Mouse (Mus musculus): ENCODE results near the gene Adipor1.

Adipor1 gene

DNA sequence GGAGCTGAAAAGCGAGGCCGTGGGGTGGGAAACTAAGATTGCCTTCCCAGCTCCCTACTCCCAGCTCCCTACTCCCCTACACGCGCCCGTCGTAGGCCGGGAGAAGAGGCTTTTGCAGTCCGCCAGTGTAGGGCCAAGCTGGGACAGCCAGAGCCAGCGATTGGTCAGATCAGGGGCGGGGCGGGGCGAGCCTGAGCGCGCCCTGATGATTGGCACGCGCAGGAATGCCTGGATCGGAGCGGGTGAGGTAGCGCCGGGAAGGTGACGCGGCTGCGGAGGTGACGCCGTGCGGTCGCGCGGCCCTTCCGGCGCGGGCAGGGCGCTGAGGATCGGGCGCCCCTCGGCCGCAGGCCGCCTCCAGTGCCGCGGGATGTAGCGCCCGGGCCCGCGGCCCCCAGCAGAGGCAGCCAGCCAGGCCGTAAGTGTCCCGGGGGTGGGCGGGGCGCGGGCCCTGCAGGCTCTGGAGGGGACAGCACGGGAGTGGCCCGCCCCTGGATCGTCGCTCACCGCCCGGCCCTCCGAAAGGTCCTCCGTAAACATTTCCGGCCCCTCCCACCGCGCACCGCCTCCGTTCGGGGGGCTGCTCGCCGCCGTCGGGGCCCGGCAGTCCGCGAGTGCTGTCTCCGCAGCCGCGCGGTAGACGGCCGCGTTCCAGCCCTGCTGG, at the start of gene Adipor1:
Adipor1 (plus strand) TSS at position 211 of the 664 bp plus-strand sequence.
- peak; percentile 98 to 99 for DNase-seq (ENCODE audit: low spot score in 2 of 2)

DNA sequence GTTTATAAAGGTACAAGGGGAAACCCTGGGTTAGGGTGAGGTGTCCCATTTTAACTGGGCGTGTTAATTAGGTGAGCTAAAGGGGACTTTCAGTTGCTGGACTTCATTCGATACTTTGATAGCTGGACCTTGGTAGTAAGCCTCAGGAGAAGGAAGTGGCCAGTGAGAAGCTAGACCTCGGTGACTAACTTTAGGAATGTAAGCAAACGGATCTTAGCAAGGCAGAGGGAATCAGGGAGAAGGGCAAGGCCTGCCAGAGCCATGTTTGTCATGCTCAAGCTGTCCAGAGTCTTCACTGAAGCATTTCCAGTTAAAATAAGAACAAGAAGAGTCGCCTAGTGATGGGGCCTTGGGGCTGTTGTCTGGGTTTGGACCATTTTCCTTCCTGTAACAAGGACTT, 49.7 kb upstream of the Adipor1 start:
- DNase-seq (ENCODE audit: low spot score in 2 of 2) = no peak

DNA sequence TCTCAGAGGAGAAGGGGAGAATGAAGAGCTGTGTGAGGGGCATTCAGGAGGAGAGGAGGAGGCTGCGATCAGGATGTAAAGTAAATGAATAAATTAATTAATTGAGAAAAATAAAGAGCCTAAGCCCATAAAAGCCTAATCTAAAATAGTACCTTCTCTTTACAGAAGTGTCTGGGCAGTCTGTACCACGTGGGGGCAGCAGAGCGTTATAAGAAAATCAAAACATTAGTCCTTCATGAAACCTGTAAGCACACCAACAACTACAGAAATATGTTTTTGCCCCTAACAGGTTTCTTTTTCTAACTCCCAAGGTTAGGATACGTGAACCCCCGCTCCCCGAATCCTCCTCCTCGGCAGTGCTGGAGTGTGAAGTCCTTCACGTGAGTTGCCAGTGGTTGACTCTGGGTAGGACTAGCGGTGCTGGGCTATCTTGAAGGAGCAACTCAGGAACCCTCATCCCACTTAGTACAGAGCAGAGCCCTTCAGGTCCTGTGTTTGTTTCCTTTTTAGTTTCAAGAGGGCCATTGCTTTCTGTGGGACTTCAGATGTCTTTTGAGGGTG, 46.3 kb upstream of the Adipor1 start:
- peak; percentile 53 to 74 for DNase-seq (ENCODE audit: low spot score in 2 of 2)

GRCm38 (mm10) chr1:134374124-134374523, 41.1 kb upstream of the Adipor1 start:
- DNase-seq (ENCODE audit: low spot score in 2 of 2) = no peak

- no peak for DNase-seq (ENCODE audit: low spot score in 2 of 2)
Measured at GRCm38 (mm10) chr1:134381051-134381450, 34.1 kb upstream of the Adipor1 start.

- DNase-seq (ENCODE audit: low spot score in 2 of 2) = peak; percentile 35 to 41
Measured at GRCm38 (mm10) chr1:134381795-134382625, 33.2 kb upstream of the Adipor1 start.

- DNase-seq (ENCODE audit: low spot score in 2 of 2) = no peak
Measured at GRCm38 (mm10) chr1:134384581-134384980, 30.6 kb upstream of the Adipor1 start.

- DNase-seq (ENCODE audit: low spot score in 2 of 2) = no peak
Measured at GRCm38 (mm10) chr1:134385176-134385575, 30.0 kb upstream of the Adipor1 start.

DNA sequence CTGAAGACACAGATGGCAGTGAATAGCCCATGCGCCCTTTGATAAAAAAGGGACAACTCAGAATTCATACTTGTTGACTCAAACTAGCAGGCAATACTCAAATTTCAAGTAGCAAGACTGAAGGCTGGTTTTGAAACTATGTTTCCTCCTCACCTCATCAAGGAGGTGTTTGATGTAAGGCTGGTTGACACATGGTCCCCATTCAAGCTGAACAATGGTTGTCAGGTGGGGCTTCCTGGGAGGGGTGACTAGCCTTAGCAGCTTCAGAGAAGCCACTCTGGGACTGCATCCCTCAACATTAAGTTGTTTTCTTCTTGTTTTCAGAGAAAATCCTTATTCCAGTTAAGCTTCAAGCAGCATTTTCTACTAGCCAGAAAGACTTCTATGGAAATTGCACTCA, 29.5 kb upstream of the Adipor1 start, which contains the start of gene 4933406M09Rik:
4933406M09Rik (plus strand) TSS at position 275 of the 400 bp plus-strand sequence.
- no peak for DNase-seq (ENCODE audit: low spot score in 2 of 2)

GRCm38 (mm10) chr1:134393827-134394226, 21.4 kb upstream of the Adipor1 start:
- no peak for DNase-seq (ENCODE audit: low spot score in 2 of 2)

DNA sequence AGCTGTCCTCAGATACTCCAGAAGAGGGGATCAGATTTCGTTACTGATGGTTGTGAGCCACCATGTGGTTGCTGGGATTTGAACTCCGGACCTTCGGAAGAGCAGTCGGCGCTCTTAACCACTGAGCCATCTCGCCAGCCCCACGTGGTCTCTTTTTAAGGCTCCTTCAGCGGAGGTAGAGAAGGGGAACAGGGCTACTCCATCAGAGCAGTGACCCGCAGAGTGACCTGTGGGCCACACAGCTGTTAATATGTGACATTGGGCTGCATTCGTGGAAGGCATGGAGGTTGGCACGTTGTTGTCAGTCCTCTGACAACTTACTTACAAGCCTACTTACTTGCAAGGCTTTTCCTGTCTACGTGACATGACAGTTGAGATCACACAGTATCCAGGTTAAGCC, 17.0 kb upstream of the Adipor1 start:
- no peak for DNase-seq (ENCODE audit: low spot score in 2 of 2)

- DNase-seq (ENCODE audit: low spot score in 2 of 2) = no peak
Measured at GRCm38 (mm10) chr1:134399735-134400134, 15.4 kb upstream of the Adipor1 start.

- peak; percentile 63 to 65 for DNase-seq (ENCODE audit: low spot score in 2 of 2)
Measured at GRCm38 (mm10) chr1:134405509-134406413, 9.4 kb upstream of the Adipor1 start, which contains the start of gene Cyb5r1. Cyb5r1 (plus strand) TSS chr1:134405559.

- no peak for DNase-seq (ENCODE audit: low spot score in 2 of 2)
Measured at GRCm38 (mm10) chr1:134406414-134406771, 8.8 kb upstream of the Adipor1 start.

DNA sequence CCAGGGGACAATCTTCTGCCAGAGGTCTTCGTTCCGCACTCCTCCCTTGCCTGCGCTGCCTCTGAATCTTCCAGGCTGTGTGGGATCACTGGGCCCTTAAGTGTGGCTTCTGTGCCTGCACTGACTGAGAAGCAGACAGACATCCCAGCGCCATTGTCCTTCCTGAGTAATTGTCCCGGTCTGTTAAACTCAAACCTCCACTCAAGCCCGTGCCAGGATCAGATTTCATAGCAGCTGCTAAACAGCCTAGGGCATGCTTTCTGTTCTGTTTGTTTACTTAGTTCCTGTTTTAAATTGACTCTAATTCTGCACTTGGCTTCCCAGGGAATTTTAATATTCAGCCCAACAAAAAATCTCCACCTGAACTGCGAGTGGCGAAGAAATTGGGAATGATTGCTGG, 7.1 kb upstream of the Adipor1 start:
- no peak for DNase-seq (ENCODE audit: low spot score in 2 of 2)

DNA sequence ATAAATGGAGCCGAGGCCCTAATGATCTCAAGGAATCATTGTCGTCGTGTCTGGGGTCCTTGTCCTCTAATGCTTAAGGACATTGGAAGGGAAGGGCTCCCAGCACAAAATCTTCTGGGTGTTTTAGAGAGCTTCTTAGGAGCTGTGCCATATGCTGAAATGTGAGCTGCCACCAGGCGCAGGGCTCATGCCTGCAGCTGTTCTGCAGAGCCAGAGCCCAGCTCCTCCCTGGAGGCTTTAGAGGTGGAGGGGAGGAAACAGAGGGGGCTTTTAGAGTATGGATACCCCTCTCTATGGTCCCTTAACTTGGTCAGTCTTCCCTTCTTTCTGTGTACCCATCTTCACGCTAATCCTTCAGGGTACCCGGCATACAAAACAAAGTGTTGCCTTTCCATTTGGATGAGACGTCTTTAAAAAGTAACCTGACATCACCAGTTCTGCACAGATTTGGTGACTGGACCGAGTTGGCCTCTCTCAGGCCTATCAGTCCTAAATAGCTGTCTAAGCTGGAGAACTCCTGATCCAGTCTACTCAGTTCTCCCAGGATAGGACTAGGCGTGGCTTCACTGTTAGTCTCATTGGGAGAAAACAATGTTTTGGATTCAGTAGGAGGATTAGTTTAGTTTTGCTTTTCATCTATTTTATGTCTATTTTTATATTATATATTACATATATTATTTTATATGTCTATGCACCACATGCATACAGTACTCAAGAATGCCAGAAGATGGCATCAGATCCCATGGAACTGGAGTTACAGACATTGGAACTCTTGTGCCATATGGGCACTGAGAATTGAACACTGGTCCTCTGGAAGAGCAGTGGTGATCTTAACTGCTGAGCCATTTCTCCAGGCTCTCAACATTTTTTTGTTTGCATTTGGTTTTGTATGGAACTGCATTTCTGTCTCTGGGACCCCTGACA, 3.2 kb upstream of the Adipor1 start:
- no peak for DNase-seq (ENCODE audit: low spot score in 2 of 2)

- DNase-seq (ENCODE audit: low spot score in 2 of 2) = no peak
Measured at GRCm38 (mm10) chr1:134414038-134414437, 1.1 kb upstream of the Adipor1 start.

- DNase-seq (ENCODE audit: low spot score in 2 of 2) = no peak
Measured at GRCm38 (mm10) chr1:134414501-134415167, 544 bp upstream of the Adipor1 start.

GRCm38 (mm10) chr1:134418414-134418975, 3.3 kb downstream of the Adipor1 start:
- DNase-seq (ENCODE audit: low spot score in 2 of 2) = no peak

- DNase-seq (ENCODE audit: low spot score in 2 of 2) = no peak
Measured at GRCm38 (mm10) chr1:134419176-134419575, 4.0 kb downstream of the Adipor1 start.
